Mouse (Mus musculus) CH12.LX (cell line): ENCODE results near the gene Foxg1. TPM values are rescaled to one million over a fixed set of nuclear protein-coding genes. Genes with fewer than 3 reads are reported as not detected.

Source experiments
- DNase-seq: peaks from one replicate; pipeline ENCODE4 v3.0.0-alpha.2; 2013; ENCODE audit errors: extremely low read depth
- H3K27ac ChIP-seq: 2 replicates; pipeline ENCODE4 v1.5.1; 2012; ENCODE audit warnings: low read depth, mild to moderate bottlenecking, control low read depth, moderate library complexity; ENCODE audit not compliant: insufficient read depth
- H3K27me3 ChIP-seq: replicated peaks from 2 replicates; pipeline ENCODE3; 2012; ENCODE audit warnings: inconsistent platforms
- H3K36me3 ChIP-seq, 2 experiments: replicated peaks in 1 of 2; 2 replicates each; pipeline versions ENCODE3 to v1.6.1; 2012; ENCODE audit warnings: inconsistent platforms in 1 of 2, low read length in 1 of 2, mild to moderate bottlenecking in 1 of 2, mixed read lengths in 1 of 2, moderate library complexity in 1 of 2; ENCODE audit not compliant: control insufficient read depth in 1 of 2, insufficient read depth in 1 of 2
- H3K4me1 ChIP-seq, 2 experiments: 2 replicates each; pipeline ENCODE4 v1.6.1; 2012; ENCODE audit warnings: inconsistent platforms in 1 of 2, moderate library complexity in 1 of 2; ENCODE audit not compliant: insufficient read depth in 2 of 2, control insufficient read depth in 1 of 2
- H3K4me2 ChIP-seq: 2 replicates; pipeline ENCODE4 v1.6.1; 2012; ENCODE audit warnings: low read depth, mild to moderate bottlenecking, control low read depth; ENCODE audit not compliant: poor library complexity, insufficient read depth, severe bottlenecking
- H3K4me3 ChIP-seq, 3 experiments: fragments of 150-350 bp in 1 of 3; sonication (generic) in 1 of 3; replicated peaks in 1 of 3; 2 replicates each; pipeline versions ENCODE3 to v1.5.1; 2011 to 2012; ENCODE audit warnings: low read depth in 2 of 3, low read length in 2 of 3, mild to moderate bottlenecking in 2 of 3, moderate library complexity in 2 of 3, control low read depth in 1 of 3, improper control_type of control experiment in 1 of 3, inconsistent platforms in 1 of 3, mixed read lengths in 1 of 3; ENCODE audit not compliant: poor library complexity in 1 of 3
- H3K79me2 ChIP-seq: replicated peaks from 2 replicates; pipeline ENCODE4 v1.6.1; 2012; ENCODE audit warnings: mild to moderate bottlenecking, moderate library complexity; ENCODE audit not compliant: control insufficient read depth, poor library complexity, insufficient read depth, severe bottlenecking; ENCODE audit errors: extremely low read depth
- H3K9ac ChIP-seq: 2 replicates; pipeline ENCODE4 v1.6.1; 2012; ENCODE audit warnings: low read depth, mild to moderate bottlenecking, control low read depth, moderate library complexity; ENCODE audit not compliant: insufficient read depth
- H3K9me3 ChIP-seq: replicated peaks from 2 replicates; pipeline ENCODE3; 2012; ENCODE audit warnings: low read length, inconsistent platforms, mixed read lengths
- CHD1 ChIP-seq: IDR thresholded peaks from 2 replicates; pipeline ENCODE4 v1.6.1; 2012; ENCODE audit warnings: low read depth, low read length, improper control_type of control experiment, inconsistent platforms
- CTCF ChIP-seq, 2 experiments: IDR thresholded peaks in 1 of 2; conservative IDR thresholded peaks in 1 of 2; 2 replicates each; pipeline ENCODE4 v1.5.1; 2011 to 2012; ENCODE audit warnings: low read depth in 2 of 2, low read length in 2 of 2, improper control_type of control experiment in 1 of 2, inconsistent platforms in 1 of 2, mild to moderate bottlenecking in 1 of 2, moderate library complexity in 1 of 2
- ELF1 ChIP-seq: IDR thresholded peaks from 2 replicates; pipeline ENCODE4 v1.6.1; 2014; ENCODE audit warnings: low read depth, mild to moderate bottlenecking, inconsistent platforms, low read length, improper control_type of control experiment
- EP300 ChIP-seq: IDR thresholded peaks from 2 replicates; pipeline ENCODE4 v1.6.1; 2011; ENCODE audit warnings: low read length, improper control_type of control experiment
- KAT2A ChIP-seq: IDR thresholded peaks from 2 replicates; pipeline ENCODE4 v1.6.1; 2012; ENCODE audit warnings: low read length, improper control_type of control experiment, inconsistent platforms; ENCODE audit not compliant: insufficient replicate concordance
- MAFK ChIP-seq: IDR thresholded peaks from 2 replicates; pipeline ENCODE4 v1.6.1; 2011; ENCODE audit warnings: low read length, improper control_type of control experiment; ENCODE audit not compliant: insufficient replicate concordance
- MEF2A ChIP-seq: IDR thresholded peaks from 2 replicates; pipeline ENCODE4 v1.6.1; 2014; ENCODE audit warnings: low read depth, mild to moderate bottlenecking, inconsistent platforms, low read length, improper control_type of control experiment, borderline replicate concordance
- MXI1 ChIP-seq: IDR thresholded peaks from 2 replicates; pipeline ENCODE4 v1.6.1; 2011; ENCODE audit warnings: mild to moderate bottlenecking, low read depth, low read length, improper control_type of control experiment
- MYC ChIP-seq: IDR thresholded peaks from 2 replicates; pipeline ENCODE4 v1.6.1; 2011; ENCODE audit warnings: low read depth, mild to moderate bottlenecking, improper control_type of control experiment, low read length
- NELFE ChIP-seq: IDR thresholded peaks from 2 replicates; pipeline ENCODE4 v1.6.1; 2011; ENCODE audit warnings: low read depth, low read length, improper control_type of control experiment
- PAX5 ChIP-seq: IDR thresholded peaks from 2 replicates; pipeline ENCODE4 v1.6.1; 2012; ENCODE audit warnings: low read length, inconsistent platforms, mixed read lengths
- POLR2A ChIP-seq: IDR thresholded peaks from 2 replicates; pipeline ENCODE4 v1.6.1; 2011; ENCODE audit warnings: low read depth, mild to moderate bottlenecking, improper control_type of control experiment, low read length
- RAD21 ChIP-seq: IDR thresholded peaks from 2 replicates; pipeline ENCODE4 v1.6.1; 2011; ENCODE audit warnings: low read depth, mild to moderate bottlenecking, low read length, improper control_type of control experiment, moderate library complexity
- SIN3A ChIP-seq: IDR thresholded peaks from 2 replicates; pipeline ENCODE4 v1.6.1; 2012; ENCODE audit warnings: low read length, improper control_type of control experiment, inconsistent platforms
- TBP ChIP-seq: conservative IDR thresholded peaks from 2 replicates; pipeline ENCODE4 v1.6.1; 2011; ENCODE audit warnings: low read depth, low read length, improper control_type of control experiment
- UBTF ChIP-seq: IDR thresholded peaks from 2 replicates; pipeline ENCODE4 v1.6.1; 2012; ENCODE audit warnings: low read depth, mild to moderate bottlenecking, inconsistent platforms, low read length, improper control_type of control experiment, moderate library complexity
- ZKSCAN1 ChIP-seq: IDR thresholded peaks from 2 replicates; pipeline ENCODE4 v1.6.1; 2012; ENCODE audit warnings: low read depth, inconsistent platforms, low read length, improper control_type of control experiment, borderline replicate concordance
- ZMIZ1 ChIP-seq: IDR thresholded peaks from 2 replicates; pipeline ENCODE4 v1.6.1; 2012; ENCODE audit warnings: low read depth, mild to moderate bottlenecking, inconsistent platforms, low read length, improper control_type of control experiment
- dilution Hi-C: fragments of 300-500 bp; cut with MboI; formaldehyde crosslinking; loops from 2 replicates; pipeline ENCODE4 v1.14.3; 2020; ENCODE audit warnings: low sequenced_read_pairs; ENCODE audit not compliant: extremely low pct_unique_long_range_greater_than_20kb, extremely low pct_ligation_motif_present
- in situ Hi-C: fragments of 300-500 bp; cut with MboI; formaldehyde crosslinking; loops from 3 replicates; pipeline ENCODE4 v1.14.3; 2019; ENCODE audit warnings: low sequenced_read_pairs, low pct_ligation_motif_present, low pct_unique_long_range_greater_than_20kb, mixed read lengths
- polyA plus RNA-seq: library from polyadenylated mRNA; unstranded; fragments of >175 nt; gene quantifications from 2 replicates; pipeline ENCODE4 v1.2.1, GENCODE M21; 2012; ENCODE audit warnings: low read depth; ENCODE audit not compliant: insufficient read length
- total RNA-seq, 2 experiments: library from RNA; depleted of rRNA; stranded (reverse); fragments of 300-350 nt in 1 of 2; fragments of >200 nt in 1 of 2; gene quantifications; 2 replicates each; pipeline ENCODE4 v1.2.3; 2012 to 2014

Gene Foxg1
- total and polyA plus RNA-seq, 3 experiments = not detected

- Histone ChIP-seq H3K36me3 (no peaks in the 10 kb centered on the region), H3K9me3 (peaks cover 39% of the 10 kb centered on the region), H3K79me2 (no peaks in the 10 kb centered on the region), H3K4me1 (no peaks in the 10 kb centered on the region), H3K27me3 (no peaks in the 10 kb centered on the region), H3K9ac (no peak overlapping the region), H3K4me2 (no peak overlapping the region), H3K27ac (no peak overlapping the region), H3K4me3 (no peak overlapping the region)
- TF ChIP-seq ZMIZ1 = no peak
- TF ChIP-seq KAT2A = no peak
- TF ChIP-seq CHD1 = no peak
- TF ChIP-seq NELFE = no peak
- no peak for TF ChIP-seq MXI1
- no peak for TF ChIP-seq SIN3A
- TF ChIP-seq ELF1 = no peak
- TF ChIP-seq EP300 = no peak
- no peak for TF ChIP-seq POLR2A
- DNase-seq = no peak
- dilution Hi-C loops = no loop called here
- in situ Hi-C loops = no loop called here
These were observed 3.2 kb downstream of the Foxg1 start for GRCm38 (mm10) chr12:49385631-49385990.

GRCm38 (mm10) chr12:49386081-49386805, 3.8 kb downstream of the Foxg1 start:
- H3K4me3 ChIP-seq = no peak overlapping the region
- DNase-seq = no peak
- peaks cover 43% of the 10 kb centered on the region for H3K9me3 ChIP-seq
- dilution Hi-C loops = no loop called here
- H3K79me2 ChIP-seq = no peaks in the 10 kb centered on the region
- H3K4me2 ChIP-seq = no peak overlapping the region
- no peak overlapping the region for H3K9ac ChIP-seq
- TF ChIP-seq UBTF (no peak), MYC (no peak)
- in situ Hi-C loops = no loop called here
- no peaks in the 10 kb centered on the region for H3K36me3 ChIP-seq
- no peaks in the 10 kb centered on the region for H3K27me3 ChIP-seq
- no peaks in the 10 kb centered on the region for H3K4me1 ChIP-seq
- H3K27ac ChIP-seq = no peak overlapping the region

- no peak for TF ChIP-seq CHD1
- no peak for TF ChIP-seq MEF2A
- TF ChIP-seq TBP = no peak
- TF ChIP-seq UBTF = no peak
- no peak for TF ChIP-seq MYC
- TF ChIP-seq MAFK = no peak
- TF ChIP-seq CTCF (conservative IDR thresholded peaks at IDR 0.05 in 1 of 2, IDR thresholded peaks at IDR 0.05 in 1 of 2; ENCODE audit: low read depth in 2 of 2, low read length in 2 of 2) = no peak
- TF ChIP-seq RAD21 = no peak
- no peak for TF ChIP-seq ELF1
- TF ChIP-seq PAX5 = no peak
- TF ChIP-seq ZKSCAN1 = no peak
- no peak overlapping the region for H3K27ac ChIP-seq
- H3K9ac ChIP-seq = no peak overlapping the region
- no peaks in the 10 kb centered on the region for H3K36me3 ChIP-seq
- no peak overlapping the region for H3K4me2 ChIP-seq
- H3K4me3 ChIP-seq = no peak overlapping the region
- in situ Hi-C loops = no loop called here
- dilution Hi-C loops = no loop called here
- no peaks in the 10 kb centered on the region for H3K27me3 ChIP-seq
- peaks cover 45% of the 10 kb centered on the region for H3K9me3 ChIP-seq
- no peak for DNase-seq
- no peaks in the 10 kb centered on the region for H3K4me1 ChIP-seq
- H3K79me2 ChIP-seq = no peaks in the 10 kb centered on the region
These were observed 5.6 kb downstream of the Foxg1 start for GRCm38 (mm10) chr12:49387856-49388598.
